Mouse (Mus musculus) brain, embryonic 14.5 days (tissue): Measurements from ENCODE around the gene Pld3. TPM values are rescaled to one million over a fixed set of nuclear protein-coding genes. Genes with fewer than 3 reads are reported as not detected.

Source experiments
- DNase-seq: peaks from one replicate; pipeline ENCODE4 v3.0.0-alpha.2; 2011; ENCODE audit warnings: low read depth
- CTCF ChIP-seq: fragments of 200-500 bp; IDR thresholded peaks from 2 replicates; pipeline ENCODE4 v1.5.1; 2012; ENCODE audit warnings: inconsistent platforms, mild to moderate bottlenecking, moderate library complexity, borderline replicate concordance; ENCODE audit not compliant: insufficient read depth, insufficient read length; ENCODE audit errors: extremely low read depth
- POLR2A ChIP-seq: fragments of 200-500 bp; IDR thresholded peaks from 2 replicates; pipeline ENCODE4 v1.6.1; 2012; ENCODE audit warnings: mild to moderate bottlenecking, inconsistent platforms, borderline replicate concordance; ENCODE audit not compliant: poor library complexity, insufficient read depth, insufficient read length, severe bottlenecking; ENCODE audit errors: extremely low read depth
- polyA plus RNA-seq: library from polyadenylated mRNA; depleted of rRNA; stranded (reverse); fragments of >200 nt; gene quantifications from 2 replicates; pipeline ENCODE4 v1.2.3, GENCODE M21; 2012

Pld3 gene
- polyA plus RNA-seq, 1 experiment = 192 TPM

DNA sequence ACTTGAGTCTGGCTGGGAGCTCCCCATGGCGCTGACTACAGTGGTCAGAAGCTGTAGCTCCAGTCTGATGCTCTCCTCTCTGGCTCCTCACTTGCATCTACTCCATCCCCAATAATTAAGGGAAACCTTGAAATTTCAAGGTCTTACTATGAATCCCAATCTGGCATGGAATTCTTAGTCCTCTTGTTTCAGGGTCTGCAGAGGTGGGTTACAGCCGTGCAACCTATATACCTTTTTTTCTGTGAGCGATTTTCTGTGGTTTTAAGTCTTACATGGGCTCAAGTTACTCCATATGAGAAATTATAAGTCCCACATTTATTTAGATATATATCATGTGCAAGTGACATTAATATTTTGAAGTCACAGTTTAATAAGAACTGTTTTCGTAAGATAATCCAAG, 37.1 kb upstream of the Pld3 start:
- TF ChIP-seq POLR2A = no peak
- no peak for TF ChIP-seq CTCF
- DNase-seq = no peak

DNA sequence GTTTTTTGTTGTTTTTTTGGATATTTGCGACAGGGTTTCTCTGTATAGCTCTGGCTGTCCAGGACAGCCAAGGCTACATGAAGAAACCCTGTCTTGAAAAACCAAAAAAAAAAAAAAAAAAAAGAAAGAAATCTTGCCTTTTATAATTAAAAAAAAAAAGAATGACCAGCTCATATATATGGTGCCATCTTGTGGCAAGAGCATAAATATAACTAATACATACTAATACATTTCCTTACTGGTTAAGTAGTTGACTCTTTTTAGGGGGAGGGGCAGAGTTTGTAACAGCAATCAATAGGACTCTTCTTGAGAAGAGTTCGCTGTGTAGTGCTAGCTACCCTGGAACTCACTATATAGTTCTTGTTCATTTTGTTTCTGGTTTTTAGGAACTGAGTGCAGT, 34.7 kb upstream of the Pld3 start:
- no peak for DNase-seq
- TF ChIP-seq POLR2A = no peak
- TF ChIP-seq CTCF = no peak

DNA sequence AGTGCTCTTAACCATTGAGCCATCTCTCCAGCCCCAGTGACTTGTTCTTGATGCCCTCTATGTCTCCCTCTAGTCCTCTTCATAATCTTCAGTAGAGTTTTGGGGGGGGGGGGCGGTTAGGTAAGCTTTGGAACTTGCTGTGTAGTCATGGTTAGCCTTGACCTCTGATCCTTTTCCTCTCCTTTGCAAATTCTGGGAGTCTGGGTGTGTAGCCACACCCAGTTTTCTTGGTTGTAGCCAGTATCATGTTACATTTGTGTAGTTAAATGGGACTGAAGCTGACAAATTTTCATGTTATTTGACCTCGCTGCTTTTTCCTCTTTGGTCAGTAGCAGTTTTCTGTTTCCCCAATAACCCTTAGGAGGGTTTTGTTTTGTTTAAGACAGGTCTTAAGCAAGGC, 33.8 kb upstream of the Pld3 start:
- TF ChIP-seq POLR2A (no peak), CTCF (no peak)
- DNase-seq = no peak

DNA sequence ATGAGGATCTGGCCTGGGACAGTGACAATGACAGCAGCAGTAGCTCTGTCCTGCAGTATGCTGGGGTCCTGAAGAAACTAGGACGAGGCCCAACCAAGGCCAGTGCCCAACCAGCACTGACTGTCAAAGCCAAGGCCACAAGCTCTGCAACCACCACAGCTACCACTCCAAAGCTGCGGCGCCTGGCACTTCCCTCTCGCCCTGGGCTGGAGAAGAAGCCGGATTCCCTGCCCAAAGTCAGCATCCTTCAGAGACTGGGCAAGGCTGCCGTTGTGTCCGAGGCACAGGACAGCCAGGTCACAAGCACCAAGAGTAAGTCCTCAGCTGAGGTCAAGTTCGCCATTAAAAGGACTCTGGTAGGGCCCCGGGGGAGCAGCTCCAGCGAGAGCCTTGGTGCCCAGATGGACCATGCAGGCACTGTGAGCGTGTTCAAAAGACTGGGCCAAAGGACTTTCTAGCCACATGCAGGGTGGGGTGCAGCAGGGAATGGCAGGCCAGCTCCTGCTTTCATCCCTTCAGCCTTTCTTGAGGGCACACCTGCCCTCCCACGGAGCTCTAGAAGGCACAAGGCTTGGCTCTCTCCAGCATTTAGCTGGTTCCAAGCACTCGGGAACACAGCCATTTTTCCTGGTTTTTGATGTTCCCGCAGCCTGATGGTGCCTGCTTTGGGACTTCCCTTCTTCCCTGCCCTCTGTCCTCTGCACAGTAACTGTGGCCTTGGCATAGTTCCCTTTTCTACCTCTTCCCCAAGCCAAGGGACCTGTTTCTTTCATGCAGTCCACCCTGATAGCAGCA, 27.6 kb upstream of the Pld3 start:
- TF ChIP-seq CTCF (no peak), POLR2A (no peak)
- DNase-seq = no peak

DNA sequence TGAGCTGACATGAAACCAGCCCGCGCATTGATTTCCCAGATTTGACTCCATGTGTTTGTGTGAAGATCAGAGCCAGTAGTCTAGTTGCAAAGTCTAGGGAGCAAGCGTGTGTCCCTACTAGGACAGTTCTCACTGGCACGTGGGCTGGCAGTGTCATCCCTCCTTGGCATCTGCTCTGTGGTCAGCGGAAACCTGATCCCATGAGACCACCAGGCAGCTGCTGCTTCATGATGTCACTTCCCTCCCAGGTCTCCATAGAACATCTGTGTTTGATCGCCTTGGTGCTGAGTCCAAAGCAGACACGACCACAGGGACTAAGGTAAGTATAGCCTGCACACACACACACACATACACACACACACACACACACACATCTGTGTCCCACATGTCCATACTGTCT, 25.4 kb upstream of the Pld3 start:
- TF ChIP-seq POLR2A (no peak), CTCF (no peak)
- DNase-seq = no peak

DNA sequence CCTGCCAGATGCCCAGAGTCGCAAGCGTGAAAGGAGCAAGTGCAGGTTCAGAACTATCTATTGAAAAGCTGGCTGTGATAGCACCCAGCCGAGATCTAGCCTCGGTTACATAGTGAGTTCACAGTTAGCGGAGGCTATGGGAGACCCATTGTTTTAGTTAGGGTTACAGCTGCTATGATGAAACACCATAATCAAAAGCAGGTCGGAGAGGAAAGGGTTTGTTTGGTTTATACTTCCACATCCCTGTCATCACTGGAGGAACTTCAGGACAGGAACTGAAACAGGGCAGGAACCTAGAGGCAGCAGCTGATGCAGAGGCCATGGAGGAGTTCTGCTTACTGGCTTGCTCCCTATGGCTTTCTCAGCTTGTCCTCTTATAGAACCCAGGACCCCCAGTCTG, 24.6 kb upstream of the Pld3 start:
- DNase-seq = no peak
- TF ChIP-seq POLR2A (no peak), CTCF (no peak)

DNA sequence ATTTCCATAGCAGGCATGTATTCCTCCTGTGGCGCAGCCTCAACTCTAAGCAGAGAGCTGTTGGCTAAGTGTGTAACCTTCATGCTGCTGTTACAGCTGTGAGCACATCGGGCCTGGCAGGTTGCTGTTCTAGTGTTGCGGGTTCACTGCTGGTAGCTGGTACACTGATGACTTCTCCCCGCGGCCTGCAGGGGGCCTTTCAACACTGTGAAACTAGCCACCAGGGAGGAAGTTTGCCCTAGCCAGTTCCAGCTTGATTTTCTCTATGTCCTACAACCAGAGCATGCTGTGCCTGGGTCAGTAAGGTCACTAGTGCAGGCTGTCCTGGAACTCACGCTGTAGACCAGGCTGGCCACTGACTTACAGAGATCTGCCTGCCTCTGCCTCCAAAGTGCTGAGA, 23.9 kb upstream of the Pld3 start:
- DNase-seq = peak; percentile 37
- TF ChIP-seq CTCF (peak; percentile 46; the same call in 1 of the 2 replicates), POLR2A (no peak)

DNA sequence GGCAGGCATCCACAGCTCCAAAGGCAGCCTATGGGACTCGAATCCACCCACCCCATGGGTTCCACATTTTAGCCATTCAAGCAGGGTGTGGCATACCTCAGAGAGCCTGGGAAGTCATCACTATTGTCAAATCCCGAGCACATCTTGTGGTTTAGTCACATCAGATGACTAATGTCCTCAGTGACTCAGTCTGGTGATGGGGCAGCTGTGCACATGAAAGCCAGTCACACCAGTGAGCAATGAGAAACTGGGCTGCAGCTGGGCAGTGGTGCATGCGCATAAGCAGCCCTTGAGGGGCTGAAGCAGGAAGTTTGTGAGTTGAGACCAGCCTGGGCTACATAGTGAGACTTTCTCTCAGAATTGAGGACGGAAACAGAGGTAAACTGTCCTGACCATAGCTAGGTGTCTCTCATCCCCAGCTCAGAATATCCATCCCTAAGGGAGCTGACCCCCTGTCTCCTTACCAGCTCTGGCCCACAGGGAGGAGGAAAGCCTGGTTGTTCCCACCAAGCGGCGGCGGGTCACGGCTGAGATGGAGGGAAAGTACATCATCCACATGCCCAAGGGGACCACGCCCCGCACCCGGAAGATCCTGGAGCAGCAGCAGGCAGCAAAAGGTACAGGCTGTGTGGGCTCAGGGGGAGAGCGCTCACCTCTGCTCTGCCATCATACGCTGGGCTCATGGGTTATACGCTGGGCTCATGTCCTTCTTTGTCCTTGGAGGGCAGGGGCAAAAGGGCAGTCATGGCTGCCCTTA, 21.3 kb upstream of the Pld3 start:
- DNase-seq = no peak
- TF ChIP-seq CTCF = no peak
- no peak for TF ChIP-seq POLR2A

DNA sequence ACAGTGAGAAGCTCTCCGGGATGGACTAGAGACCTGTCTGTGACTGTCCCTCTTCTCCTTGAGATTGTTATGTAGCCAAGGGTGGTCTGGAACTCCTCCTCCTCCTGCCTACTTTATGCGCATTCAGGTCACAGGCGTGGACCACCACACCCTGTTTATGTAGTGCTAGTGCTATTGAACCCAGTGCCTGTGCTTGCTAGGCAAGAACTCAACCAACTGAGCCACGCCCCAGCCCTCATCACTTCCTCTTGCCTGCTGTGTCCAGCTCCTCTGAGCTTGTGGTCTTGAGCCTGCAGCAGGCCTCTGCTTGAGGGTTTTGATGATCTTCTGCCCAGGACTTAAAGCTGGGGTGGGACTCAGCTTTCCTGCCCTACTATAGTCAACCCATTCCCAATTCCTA, 19.1 kb upstream of the Pld3 start:
- no peak for TF ChIP-seq POLR2A
- TF ChIP-seq CTCF = no peak
- no peak for DNase-seq

DNA sequence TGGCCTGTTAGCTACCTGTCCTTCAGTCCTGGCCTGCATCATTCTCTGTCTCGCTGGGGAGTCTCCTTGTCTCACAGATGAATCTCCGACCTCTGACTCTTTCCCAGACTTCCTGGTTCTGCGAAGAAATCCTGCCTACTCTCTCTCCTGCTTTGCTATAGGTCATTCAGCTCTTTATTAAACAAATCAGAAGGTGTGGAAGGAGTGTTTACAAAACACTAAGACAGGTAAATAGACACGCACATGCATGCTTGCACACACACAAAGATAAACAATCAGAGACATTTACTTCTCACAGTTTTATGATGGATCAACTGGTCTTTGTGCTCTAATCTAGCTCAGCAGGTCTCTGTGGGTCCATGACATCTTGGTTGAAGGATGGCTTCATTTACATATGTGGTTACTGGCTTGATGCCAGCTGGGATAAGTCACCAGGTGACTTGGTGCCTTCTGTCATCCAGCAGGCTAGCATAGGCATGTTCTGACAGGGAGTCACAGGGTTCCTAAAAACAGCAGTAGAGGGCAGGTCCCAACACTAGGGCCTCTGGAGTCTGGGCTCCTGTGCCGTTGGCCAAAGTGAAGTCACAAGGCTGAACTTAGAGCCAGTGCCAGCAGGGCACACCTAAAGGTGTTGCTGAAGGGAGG, 16.7 kb upstream of the Pld3 start:
- DNase-seq = no peak
- no peak for TF ChIP-seq POLR2A
- no peak for TF ChIP-seq CTCF

DNA sequence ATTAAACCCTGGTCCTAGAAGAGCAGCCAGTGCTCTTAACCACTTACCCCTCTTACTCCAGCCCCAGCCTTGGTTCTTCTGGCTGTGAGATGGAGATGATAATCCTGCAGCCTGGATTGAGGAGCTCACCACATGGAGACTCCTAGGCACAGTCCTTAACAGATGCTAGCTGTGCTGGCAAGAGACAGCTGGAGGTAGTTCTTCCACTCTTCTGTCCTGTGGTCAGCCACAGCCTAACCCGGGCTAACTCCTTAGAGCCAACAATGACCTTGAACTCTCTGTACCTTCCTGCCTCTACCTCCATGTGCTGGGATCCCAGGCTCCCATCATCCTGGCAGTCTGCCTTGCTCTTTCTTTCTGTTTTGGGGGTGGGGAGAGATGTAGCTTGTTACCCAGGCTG, 8.0 kb upstream of the Pld3 start:
- DNase-seq = no peak
- TF ChIP-seq POLR2A (no peak), CTCF (no peak)

DNA sequence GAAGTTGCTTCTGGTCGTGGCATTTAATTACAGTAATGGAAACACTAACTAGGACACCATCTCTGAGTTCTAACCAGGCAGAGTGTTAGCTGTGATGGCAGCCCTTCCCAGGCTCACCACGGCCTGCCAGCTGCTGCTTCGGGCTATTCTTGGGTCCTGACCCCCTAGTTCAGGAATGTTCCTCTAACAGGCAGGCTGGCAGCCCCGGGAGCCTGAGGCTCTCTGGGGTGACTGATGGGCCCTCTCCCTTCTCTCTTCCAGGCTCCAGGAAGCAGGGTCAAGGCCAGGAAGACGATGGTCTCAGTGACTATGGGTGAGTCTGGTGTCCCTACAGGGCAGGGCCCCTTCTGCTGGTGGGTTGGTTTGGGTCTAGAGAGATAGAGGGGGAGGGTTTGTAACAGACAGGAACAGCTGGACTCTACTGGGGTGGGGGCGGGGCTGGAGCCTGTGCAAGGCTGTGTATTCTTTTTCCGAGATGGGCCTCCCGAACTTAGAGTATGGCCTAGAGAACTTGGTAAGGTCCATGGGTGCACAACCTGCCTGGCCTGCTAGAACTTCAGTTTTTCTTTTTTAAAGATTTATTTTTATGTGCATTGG, 7.4 kb upstream of the Pld3 start:
- TF ChIP-seq POLR2A = no peak
- no peak for TF ChIP-seq CTCF
- DNase-seq = no peak
